Mouse (Mus musculus) MEL (cell line): ENCODE measurements around the gene Hoxa1. TPM values are rescaled to one million over a fixed set of nuclear protein-coding genes. Genes with fewer than 3 reads are reported as not detected.

Source experiments
- DNase-seq: peaks from one replicate; pipeline ENCODE4 v3.0.0; 2011; ENCODE audit warnings: low read depth, low spot score
- H3K27ac ChIP-seq: 2 replicates; pipeline ENCODE4 v1.5.1; 2012; ENCODE audit warnings: low read depth, mild to moderate bottlenecking, control low read depth, low read length, moderate library complexity; ENCODE audit not compliant: control insufficient read depth
- H3K27me3 ChIP-seq, 2 experiments: fragments of 150-350 bp in 1 of 2; sonication (generic) in 1 of 2; 2 replicates each; pipeline ENCODE4 v1.6.1; 2012; ENCODE audit warnings: low read length in 2 of 2, mild to moderate bottlenecking in 2 of 2, improper control_type of control experiment in 1 of 2, moderate library complexity in 1 of 2; ENCODE audit not compliant: insufficient read depth in 2 of 2, control insufficient read depth in 1 of 2
- H3K36me3 ChIP-seq, 2 experiments: 2 replicates each; pipeline ENCODE4 v1.6.1; 2012 to 2014; ENCODE audit warnings: low read length in 2 of 2, improper control_type of control experiment in 1 of 2, inconsistent platforms in 1 of 2, mild to moderate bottlenecking in 1 of 2; ENCODE audit not compliant: insufficient read depth in 2 of 2, control insufficient read depth in 1 of 2
- H3K4me1 ChIP-seq, 2 experiments: fragments of 150-350 bp in 1 of 2; sonication (generic) in 1 of 2; 2 replicates each; pipeline ENCODE4 v1.6.1; 2012; ENCODE audit warnings: low read length in 2 of 2, improper control_type of control experiment in 1 of 2, mild to moderate bottlenecking in 1 of 2; ENCODE audit not compliant: insufficient read depth in 2 of 2, control insufficient read depth in 1 of 2
- H3K4me3 ChIP-seq, 2 experiments: fragments of 150-350 bp in 1 of 2; sonication (generic) in 1 of 2; 2 replicates each; pipeline ENCODE4 v1.5.1; 2012; ENCODE audit warnings: low read depth in 2 of 2, low read length in 2 of 2, mild to moderate bottlenecking in 2 of 2, moderate library complexity in 2 of 2, control low read depth in 1 of 2, improper control_type of control experiment in 1 of 2; ENCODE audit not compliant: control insufficient read depth in 1 of 2, insufficient read depth in 1 of 2
- H3K79me2 ChIP-seq: 2 replicates; pipeline ENCODE4 v1.6.1; 2012; ENCODE audit warnings: mild to moderate bottlenecking, low read length, moderate library complexity; ENCODE audit not compliant: control insufficient read depth, poor library complexity, insufficient read depth
- H3K9ac ChIP-seq: 2 replicates; pipeline ENCODE4 v1.6.1; 2012; ENCODE audit warnings: low read depth, mild to moderate bottlenecking, control low read depth, low read length, moderate library complexity; ENCODE audit not compliant: control insufficient read depth, poor library complexity, severe bottlenecking
- H3K9me3 ChIP-seq: fragments of 150-350 bp; sonication (generic); replicated peaks from 2 replicates; pipeline ENCODE4 v1.6.1; 2012; ENCODE audit warnings: mild to moderate bottlenecking, low read length, improper control_type of control experiment, moderate library complexity; ENCODE audit not compliant: insufficient read depth
- BHLHE40 ChIP-seq: IDR thresholded peaks from 2 replicates; pipeline ENCODE4 v1.6.1; 2012; ENCODE audit warnings: low read depth, mild to moderate bottlenecking, inconsistent platforms, low read length, improper control_type of control experiment, borderline replicate concordance
- CHD1 ChIP-seq: IDR thresholded peaks from 2 replicates; pipeline ENCODE4 v1.6.1; 2012; ENCODE audit warnings: low read depth, mild to moderate bottlenecking, inconsistent platforms, low read length, improper control_type of control experiment
- CHD2 ChIP-seq: IDR thresholded peaks from 2 replicates; pipeline ENCODE4 v1.6.1; 2011; ENCODE audit warnings: low read length, improper control_type of control experiment
- CTCF ChIP-seq, 3 experiments: IDR thresholded peaks in 2 of 3; conservative IDR thresholded peaks in 1 of 3; 2 replicates each; pipeline ENCODE4 v1.5.1; 2011 to 2012; ENCODE audit warnings: low read length in 3 of 3, low read depth in 2 of 3, mild to moderate bottlenecking in 2 of 3, improper control_type of control experiment in 1 of 3, inconsistent platforms in 1 of 3, mixed read lengths in 1 of 3, moderate library complexity in 1 of 3; ENCODE audit not compliant: control insufficient read depth in 1 of 3, insufficient read depth in 1 of 3, poor library complexity in 1 of 3, severe bottlenecking in 1 of 3
- E2F4 ChIP-seq: IDR thresholded peaks from 2 replicates; pipeline ENCODE4 v1.6.1; 2011; ENCODE audit warnings: low read depth, low read length, improper control_type of control experiment, borderline replicate concordance
- EP300 ChIP-seq, 2 experiments: IDR thresholded peaks; 2 replicates each; pipeline ENCODE4 v1.6.1; 2011; ENCODE audit warnings: improper control_type of control experiment in 2 of 2, low read length in 2 of 2, low read depth in 1 of 2, mild to moderate bottlenecking in 1 of 2
- ETS1 ChIP-seq: IDR thresholded peaks from 2 replicates; pipeline ENCODE4 v1.6.1; 2012; ENCODE audit warnings: low read depth, mild to moderate bottlenecking, inconsistent platforms, low read length, improper control_type of control experiment, moderate library complexity
- GABPA ChIP-seq: IDR thresholded peaks from 2 replicates; pipeline ENCODE4 v1.6.1; 2012; ENCODE audit warnings: low read depth, mild to moderate bottlenecking, inconsistent platforms, low read length, improper control_type of control experiment, moderate library complexity
- GATA1 ChIP-seq: IDR thresholded peaks from 2 replicates; pipeline ENCODE4 v1.6.1; 2011; ENCODE audit warnings: low read depth, low read length, improper control_type of control experiment
- KAT2A ChIP-seq: conservative IDR thresholded peaks from 2 replicates; pipeline ENCODE4 v1.6.1; 2012; ENCODE audit warnings: low read depth, low read length, improper control_type of control experiment, inconsistent platforms
- MAX ChIP-seq: IDR thresholded peaks from 2 replicates; pipeline ENCODE4 v1.6.1; 2011; ENCODE audit warnings: low read length, improper control_type of control experiment
- MAZ ChIP-seq: IDR thresholded peaks from 2 replicates; pipeline ENCODE4 v1.6.1; 2012; ENCODE audit warnings: low read depth, mild to moderate bottlenecking, inconsistent platforms, low read length, improper control_type of control experiment
- MEF2A ChIP-seq: IDR thresholded peaks from 2 replicates; pipeline ENCODE4 v1.6.1; 2014; ENCODE audit warnings: low read depth, mild to moderate bottlenecking, inconsistent platforms, low read length, improper control_type of control experiment; ENCODE audit not compliant: poor library complexity, insufficient replicate concordance, severe bottlenecking; ENCODE audit errors: extremely low read depth
- MYB ChIP-seq: IDR thresholded peaks from 2 replicates; pipeline ENCODE4 v1.6.1; 2011; ENCODE audit warnings: mild to moderate bottlenecking, low read depth, low read length, improper control_type of control experiment
- MYC ChIP-seq: IDR thresholded peaks from 2 replicates; pipeline ENCODE4 v1.6.1; 2011; ENCODE audit warnings: low read depth, mild to moderate bottlenecking, low read length, improper control_type of control experiment, moderate library complexity
- NRF1 ChIP-seq: IDR thresholded peaks from 2 replicates; pipeline ENCODE4 v1.6.1; 2014; ENCODE audit warnings: low read depth, mild to moderate bottlenecking, inconsistent platforms, low read length, improper control_type of control experiment, moderate library complexity; ENCODE audit not compliant: poor library complexity, insufficient read depth, severe bottlenecking
- RAD21 ChIP-seq: IDR thresholded peaks from 2 replicates; pipeline ENCODE4 v1.6.1; 2011; ENCODE audit warnings: mild to moderate bottlenecking, low read depth, low read length, improper control_type of control experiment
- SIN3A ChIP-seq: IDR thresholded peaks from 2 replicates; pipeline ENCODE4 v1.6.1; 2012; ENCODE audit warnings: low read length, improper control_type of control experiment, inconsistent platforms
- SMC3 ChIP-seq: IDR thresholded peaks from 2 replicates; pipeline ENCODE4 v1.6.1; 2011; ENCODE audit warnings: low read depth, low read length, improper control_type of control experiment
- TAL1 ChIP-seq: IDR thresholded peaks from 2 replicates; pipeline ENCODE4 v1.6.1; 2012; ENCODE audit warnings: mild to moderate bottlenecking, inconsistent platforms, low read length, moderate library complexity, mixed read lengths
- TCF12 ChIP-seq: IDR thresholded peaks from 2 replicates; pipeline ENCODE4 v1.6.1; 2014; ENCODE audit warnings: low read depth, mild to moderate bottlenecking, inconsistent platforms, low read length, improper control_type of control experiment, moderate library complexity
- UBTF ChIP-seq: IDR thresholded peaks from 2 replicates; pipeline ENCODE4 v1.6.1; 2012; ENCODE audit warnings: low read depth, mild to moderate bottlenecking, inconsistent platforms, low read length, improper control_type of control experiment, moderate library complexity, borderline replicate concordance; ENCODE audit not compliant: insufficient read depth
- USF1 ChIP-seq: IDR thresholded peaks from 2 replicates; pipeline ENCODE4 v1.6.1; 2014; ENCODE audit warnings: low read depth, mild to moderate bottlenecking, inconsistent platforms, low read length, improper control_type of control experiment, moderate library complexity
- ZC3H11A ChIP-seq: IDR thresholded peaks from 2 replicates; pipeline ENCODE4 v1.6.1; 2012; ENCODE audit warnings: low read depth, mild to moderate bottlenecking, inconsistent platforms, low read length, improper control_type of control experiment
- ZNF384 ChIP-seq: IDR thresholded peaks from 2 replicates; pipeline ENCODE4 v1.6.1; 2012; ENCODE audit warnings: low read depth, mild to moderate bottlenecking, inconsistent platforms, low read length, improper control_type of control experiment
- polyA plus RNA-seq, 2 experiments: library from polyadenylated mRNA; stranded (reverse) in 1 of 2; unstranded in 1 of 2; fragments of >175 nt in 1 of 2; fragments of >200 nt in 1 of 2; gene quantifications; 2 replicates each; pipeline versions ENCODE4 v1.2.1 to v1.2.4; 2012; ENCODE audit warnings: low replicate concordance in 2 of 2, low read depth in 1 of 2; ENCODE audit not compliant: insufficient read length in 2 of 2, insufficient read depth in 1 of 2, missing spikeins in 1 of 2
- total RNA-seq: library from RNA; depleted of rRNA; stranded (reverse); fragments of 300-350 nt; gene quantifications from 2 replicates; pipeline ENCODE4 v1.2.3, GENCODE M21; 2012

Hoxa1 gene
- total and polyA plus RNA-seq, 3 experiments: not detected

DNA sequence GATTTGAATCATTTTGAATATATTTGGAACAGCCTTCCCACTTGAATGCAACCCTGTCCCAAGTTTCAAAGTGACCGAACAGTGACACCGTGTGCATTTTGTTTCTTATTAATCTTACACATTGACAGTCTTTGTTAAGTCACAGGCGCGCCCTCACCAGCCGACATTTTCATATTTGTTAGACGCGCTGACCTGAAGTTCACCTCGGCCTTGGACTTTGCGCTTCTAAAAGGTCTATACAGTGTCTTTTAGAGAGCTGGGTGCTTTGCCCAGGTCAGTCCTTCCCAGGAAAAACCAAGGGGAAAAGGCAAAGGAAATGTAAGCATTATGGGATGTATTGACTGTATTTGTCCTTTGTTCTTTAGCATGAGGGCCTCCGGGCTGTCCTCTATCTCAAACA, 36.6 kb upstream of the Hoxa1 start:
- Histone ChIP-seq H3K27ac (no peak overlapping the region), H3K4me1 (no peaks in the 10 kb centered on the region), H3K9me3 (no peaks in the 10 kb centered on the region), H3K4me3 (no peak overlapping the region), H3K79me2 (no peaks in the 10 kb centered on the region), H3K36me3 (no peaks in the 10 kb centered on the region), H3K27me3 (no peaks in the 10 kb centered on the region), H3K9ac (no peak overlapping the region)
- TF ChIP-seq GATA1: no peak
- TF ChIP-seq KAT2A: no peak
- TF ChIP-seq E2F4: no peak
- no peak for DNase-seq

DNA sequence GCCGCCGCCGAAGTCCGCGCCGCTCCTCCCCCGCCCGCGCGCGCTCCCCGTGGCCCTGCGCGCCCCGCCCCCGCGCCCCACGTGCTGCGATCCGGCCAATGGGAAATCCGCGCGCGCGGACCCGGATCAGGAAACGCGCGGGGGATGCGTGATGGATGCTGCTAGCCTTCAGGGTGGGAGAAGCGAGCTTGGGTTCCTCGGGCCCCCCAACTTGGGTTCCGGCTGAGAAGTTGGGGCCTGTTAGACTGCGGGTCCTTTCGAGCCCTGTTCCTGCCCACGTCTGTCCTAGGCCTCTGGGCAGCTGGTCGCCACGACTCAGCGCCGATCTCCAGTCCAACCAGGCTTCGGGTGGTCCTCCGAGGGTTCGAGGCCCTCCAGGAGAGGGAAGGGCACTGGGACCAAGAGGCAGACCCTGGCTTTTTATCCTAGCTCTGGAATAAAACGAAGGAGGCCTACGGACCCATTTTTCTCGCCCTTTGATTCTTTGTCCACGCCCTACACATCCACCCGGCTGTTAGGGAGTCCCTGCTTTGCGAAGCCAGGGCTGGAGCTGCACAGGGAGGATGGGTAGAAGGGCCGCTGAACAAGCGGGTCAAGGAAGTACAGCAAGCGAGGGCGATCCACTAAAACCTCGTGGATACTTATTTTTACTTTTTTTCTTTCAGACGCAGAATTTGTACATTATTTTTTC, 33.9 kb upstream of the Hoxa1 start:
- Histone ChIP-seq H3K27me3 (no peaks in the 10 kb centered on the region), H3K9ac (no peak overlapping the region), H3K4me3 (no peak overlapping the region)

DNA sequence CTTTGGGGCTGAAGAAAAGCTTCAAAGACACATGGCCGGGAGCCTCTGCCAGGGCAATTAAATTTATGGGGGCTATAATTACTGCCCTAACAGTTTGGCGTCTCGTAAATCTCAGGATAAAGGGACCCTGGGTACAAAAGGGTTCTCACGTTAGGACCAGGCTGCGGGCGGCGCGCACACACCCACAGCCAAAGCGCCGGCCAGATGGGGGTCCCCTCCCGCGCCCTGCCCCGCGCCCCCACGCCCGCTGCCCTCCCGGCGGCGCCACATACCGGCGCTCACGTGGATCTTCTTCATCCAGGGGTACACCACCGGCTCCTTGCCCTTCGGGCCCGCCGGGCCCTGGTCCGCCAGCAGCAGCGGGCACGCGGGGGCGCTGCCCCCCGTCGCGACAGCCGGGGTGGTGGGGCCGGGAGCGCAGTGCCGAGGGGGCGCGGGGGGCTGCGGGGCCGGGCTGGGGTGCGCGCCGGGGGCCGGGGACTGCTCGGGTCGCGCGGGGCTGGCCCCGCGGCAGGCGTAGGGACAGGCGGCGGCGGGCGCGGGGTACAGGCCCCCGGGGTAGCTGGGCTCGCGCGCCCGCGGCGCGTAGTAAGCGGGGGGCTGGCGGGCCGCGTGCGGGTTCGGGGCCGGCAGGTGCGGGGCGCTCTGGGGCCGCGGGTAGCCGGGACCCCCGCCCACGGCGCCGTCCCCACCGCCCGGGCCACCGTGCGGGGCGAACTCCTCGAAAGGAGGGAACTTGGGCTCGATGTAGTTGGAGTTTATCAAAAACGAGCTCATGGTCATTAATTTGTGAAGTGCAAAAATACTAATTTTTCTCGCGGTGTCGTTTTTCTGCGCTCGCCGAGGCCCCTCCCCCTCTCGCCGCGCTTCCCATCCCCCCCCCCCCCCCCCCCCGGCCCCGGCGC, 33.0 kb upstream of the Hoxa1 start, which contains the start of gene Hoxa4:
Gene Hoxa4 (minus strand): TSS at position 848 of the 905 bp plus-strand sequence.
- no peaks in the 10 kb centered on the region for H3K27me3 ChIP-seq
- H3K27ac ChIP-seq: no peak within 1 kb of the TSS
- DNase-seq: no peak
- no peak within 1 kb of the TSS for H3K9ac ChIP-seq
- H3K36me3 ChIP-seq: no peaks in the 10 kb centered on the region
- no peaks in the 10 kb centered on the region for H3K4me1 ChIP-seq
- no peaks in the 10 kb centered on the region for H3K9me3 ChIP-seq
- no peaks in the 10 kb centered on the region for H3K79me2 ChIP-seq
- H3K4me3 ChIP-seq: no peak within 1 kb of the TSS
- TF ChIP-seq CHD2: no peak
- TF ChIP-seq MAZ: no peak
- no peak for TF ChIP-seq TCF12
- no peak for TF ChIP-seq KAT2A
- TF ChIP-seq TAL1: no peak
- no peak for TF ChIP-seq GABPA
- TF ChIP-seq USF1: no peak
- TF ChIP-seq ZC3H11A: no peak
- no peak for TF ChIP-seq MYC
- no peak for TF ChIP-seq UBTF
- no peak for TF ChIP-seq ZNF384
- no peak for TF ChIP-seq MEF2A
- TF ChIP-seq CHD1: no peak
- TF ChIP-seq MYB: no peak
- TF ChIP-seq EP300 (IDR thresholded peaks at IDR 0.05; ENCODE audit: low read depth in 1 of 2, low read length in 2 of 2): no peak
- no peak for TF ChIP-seq SIN3A
- no peak for TF ChIP-seq MAX
- TF ChIP-seq GATA1: no peak

More for the DNA sequence above, 33.9 kb upstream of the Hoxa1 start:
- Histone ChIP-seq H3K4me1 (no peaks in the 10 kb centered on the region), H3K79me2 (no peaks in the 10 kb centered on the region), H3K9me3 (no peaks in the 10 kb centered on the region), H3K27ac (no peak overlapping the region), H3K36me3 (no peaks in the 10 kb centered on the region)
- TF ChIP-seq BHLHE40 (no peak), EP300 (IDR thresholded peaks at IDR 0.05; ENCODE audit: low read depth in 1 of 2, low read length in 2 of 2) (no peak), RAD21 (no peak), KAT2A (no peak), MAX (no peak), CTCF (IDR thresholded peaks at IDR 0.05 in 2 of 3, conservative IDR thresholded peaks at IDR 0.05 in 1 of 3; ENCODE audit: control insufficient read depth in 1 of 3, insufficient read depth in 1 of 3, low read depth in 2 of 3, low read length in 3 of 3, poor library complexity in 1 of 3, severe bottlenecking in 1 of 3) (no peak), SMC3 (no peak), USF1 (no peak), NRF1 (no peak), MAZ (no peak), MYB (no peak), ETS1 (no peak)
- no peak for DNase-seq
